Mouse (Mus musculus): Measurements from ENCODE around the gene Dntt. TPM values are rescaled to one million over a fixed set of nuclear protein-coding genes. Genes with fewer than 3 reads are reported as not detected.

Gene Dntt
- polyA plus RNA-seq, 1 experiment = not detected

GRCm38 (mm10) chr19:40995449-40996401 lies 33.4 kb upstream of the Dntt start:
- TF ChIP-seq EP300 (IDR thresholded peaks at IDR 0.05; ENCODE audit: insufficient read depth, low read depth, low read length) (no peak), POLR2A (IDR thresholded peaks at IDR 0.05; ENCODE audit: insufficient read depth, low read length) (no peak), CTCF (IDR thresholded peaks at IDR 0.05; ENCODE audit: low read depth, low read length) (no peak)
- H3K27ac ChIP-seq (ENCODE audit: insufficient read depth, low read length) = no peak overlapping the region

GRCm38 (mm10) chr19:40996722-40997121 lies 32.4 kb upstream of the Dntt start:
- H3K9me3 ChIP-seq (replicated peaks; ENCODE audit: control insufficient read depth, insufficient read depth, low read length, poor library complexity, severe bottlenecking) = 0 out of 2 replicates have a peak, but pooled peaks cover 2% of the 10 kb centered on the region
- H3K27me3 ChIP-seq (ENCODE audit: control insufficient read depth, insufficient read depth, low read length, poor library complexity, severe bottlenecking) = no peaks in the 10 kb centered on the region
- no peak overlapping the region for H3K27ac ChIP-seq (ENCODE audit: insufficient read depth, low read length)
- peaks cover 14% of the 10 kb centered on the region for H3K4me1 ChIP-seq (ENCODE audit: control insufficient read depth, insufficient read depth, low read length)
- H3K9ac ChIP-seq (ENCODE audit: low read depth, poor library complexity, severe bottlenecking) = no peak overlapping the region
- no peaks in the 10 kb centered on the region for H3K36me3 ChIP-seq (ENCODE audit: control insufficient read depth, insufficient read depth, low read length, poor library complexity, severe bottlenecking)
- no peak overlapping the region for H3K4me3 ChIP-seq (ENCODE audit: low read depth, low read length)
- no peak for TF ChIP-seq CTCF (IDR thresholded peaks at IDR 0.05; ENCODE audit: low read depth, low read length)
- no peak for TF ChIP-seq EP300 (IDR thresholded peaks at IDR 0.05; ENCODE audit: insufficient read depth, low read depth, low read length)
- TF ChIP-seq POLR2A (IDR thresholded peaks at IDR 0.05; ENCODE audit: insufficient read depth, low read length) = no peak

More at GRCm38 (mm10) chr19:40995449-40996401, 33.4 kb upstream of the Dntt start:
- Histone ChIP-seq H3K4me3 (ENCODE audit: low read depth, low read length) (no peak overlapping the region), H3K4me1 (ENCODE audit: control insufficient read depth, insufficient read depth, low read length) (peaks cover 14% of the 10 kb centered on the region), H3K36me3 (ENCODE audit: control insufficient read depth, insufficient read depth, low read length, poor library complexity, severe bottlenecking) (no peaks in the 10 kb centered on the region), H3K9me3 (replicated peaks; ENCODE audit: control insufficient read depth, insufficient read depth, low read length, poor library complexity, severe bottlenecking) (no peaks in the 10 kb centered on the region), H3K9ac (ENCODE audit: low read depth, poor library complexity, severe bottlenecking) (no peak overlapping the region), H3K27me3 (ENCODE audit: control insufficient read depth, insufficient read depth, low read length, poor library complexity, severe bottlenecking) (no peaks in the 10 kb centered on the region)

- H3K4me3 ChIP-seq (ENCODE audit: low read depth, low read length) = no peak overlapping the region
- no peak overlapping the region for H3K27ac ChIP-seq (ENCODE audit: insufficient read depth, low read length)
- peaks cover 14% of the 10 kb centered on the region for H3K4me1 ChIP-seq (ENCODE audit: control insufficient read depth, insufficient read depth, low read length)
- no peaks in the 10 kb centered on the region for H3K27me3 ChIP-seq (ENCODE audit: control insufficient read depth, insufficient read depth, low read length, poor library complexity, severe bottlenecking)
- H3K9ac ChIP-seq (ENCODE audit: low read depth, poor library complexity, severe bottlenecking) = no peak overlapping the region
- H3K36me3 ChIP-seq (ENCODE audit: control insufficient read depth, insufficient read depth, low read length, poor library complexity, severe bottlenecking) = no peaks in the 10 kb centered on the region
- TF ChIP-seq POLR2A (IDR thresholded peaks at IDR 0.05; ENCODE audit: insufficient read depth, low read length) = no peak
- no peak for TF ChIP-seq EP300 (IDR thresholded peaks at IDR 0.05; ENCODE audit: insufficient read depth, low read depth, low read length)
- no peak for TF ChIP-seq CTCF (IDR thresholded peaks at IDR 0.05; ENCODE audit: low read depth, low read length)
- H3K9me3 ChIP-seq (replicated peaks; ENCODE audit: control insufficient read depth, insufficient read depth, low read length, poor library complexity, severe bottlenecking) = peaks cover 10% of the 10 kb centered on the region
These were observed 30.5 kb upstream of the Dntt start for GRCm38 (mm10) chr19:40998469-40999170.

GRCm38 (mm10) chr19:40999569-40999968 lies 29.5 kb upstream of the Dntt start:
- Histone ChIP-seq H3K4me3 (ENCODE audit: low read depth, low read length) (no peak overlapping the region), H3K27ac (ENCODE audit: insufficient read depth, low read length) (no peak overlapping the region), H3K9me3 (replicated peaks; ENCODE audit: control insufficient read depth, insufficient read depth, low read length, poor library complexity, severe bottlenecking) (peaks cover 10% of the 10 kb centered on the region), H3K9ac (ENCODE audit: low read depth, poor library complexity, severe bottlenecking) (no peak overlapping the region), H3K27me3 (ENCODE audit: control insufficient read depth, insufficient read depth, low read length, poor library complexity, severe bottlenecking) (no peaks in the 10 kb centered on the region), H3K4me1 (ENCODE audit: control insufficient read depth, insufficient read depth, low read length) (peaks cover 13% of the 10 kb centered on the region), H3K36me3 (ENCODE audit: control insufficient read depth, insufficient read depth, low read length, poor library complexity, severe bottlenecking) (no peaks in the 10 kb centered on the region)
- TF ChIP-seq POLR2A (IDR thresholded peaks at IDR 0.05; ENCODE audit: insufficient read depth, low read length) (no peak), CTCF (IDR thresholded peaks at IDR 0.05; ENCODE audit: low read depth, low read length) (peak; percentile 23)

- Histone ChIP-seq H3K9ac (ENCODE audit: low read depth, poor library complexity, severe bottlenecking) (no peak overlapping the region), H3K4me3 (ENCODE audit: low read depth, low read length) (no peak overlapping the region), H3K27me3 (ENCODE audit: control insufficient read depth, insufficient read depth, low read length, poor library complexity, severe bottlenecking) (no peaks in the 10 kb centered on the region), H3K4me1 (ENCODE audit: control insufficient read depth, insufficient read depth, low read length) (peaks cover 3% of the 10 kb centered on the region), H3K27ac (ENCODE audit: insufficient read depth, low read length) (no peak overlapping the region), H3K36me3 (ENCODE audit: control insufficient read depth, insufficient read depth, low read length, poor library complexity, severe bottlenecking) (no peaks in the 10 kb centered on the region), H3K9me3 (replicated peaks; ENCODE audit: control insufficient read depth, insufficient read depth, low read length, poor library complexity, severe bottlenecking) (peaks cover 10% of the 10 kb centered on the region)
- no peak for TF ChIP-seq POLR2A (IDR thresholded peaks at IDR 0.05; ENCODE audit: insufficient read depth, low read length)
- TF ChIP-seq EP300 (IDR thresholded peaks at IDR 0.05; ENCODE audit: insufficient read depth, low read depth, low read length) = no peak
- TF ChIP-seq CTCF (IDR thresholded peaks at IDR 0.05; ENCODE audit: low read depth, low read length) = no peak
These were observed 25.3 kb upstream of the Dntt start for GRCm38 (mm10) chr19:41003694-41004315.

All from ES-Bruce4 (cell line).